Mouse (Mus musculus) CH12.LX (cell line): ENCODE results near the gene Lrrc73.

Experiments used
- CTCF ChIP-seq, 2 experiments: IDR thresholded peaks in 1 of 2; conservative IDR thresholded peaks in 1 of 2; 2 replicates each; pipeline ENCODE4 v1.5.1; 2011 to 2012; ENCODE audit warnings: low read depth in 2 of 2, low read length in 2 of 2, improper control_type of control experiment in 1 of 2, inconsistent platforms in 1 of 2, mild to moderate bottlenecking in 1 of 2, moderate library complexity in 1 of 2
- MAZ ChIP-seq: IDR thresholded peaks from 2 replicates; pipeline ENCODE4 v1.6.1; 2012; ENCODE audit warnings: low read depth, mild to moderate bottlenecking, inconsistent platforms, low read length, improper control_type of control experiment, moderate library complexity
- POLR2A ChIP-seq: IDR thresholded peaks from 2 replicates; pipeline ENCODE4 v1.6.1; 2011; ENCODE audit warnings: low read depth, mild to moderate bottlenecking, improper control_type of control experiment, low read length
- POLR2AphosphoS2 ChIP-seq: IDR thresholded peaks from 2 replicates; pipeline ENCODE4 v1.6.1; 2011; ENCODE audit warnings: low read depth, low read length, improper control_type of control experiment
- SMC3 ChIP-seq: IDR thresholded peaks from 2 replicates; pipeline ENCODE4 v1.6.1; 2011; ENCODE audit warnings: low read depth, low read length, improper control_type of control experiment

GRCm38 (mm10) chr17:46255147-46255546 lies 1.8 kb downstream of the Lrrc73 start:
- TF ChIP-seq CTCF (conservative IDR thresholded peaks at IDR 0.05 in 1 of 2, IDR thresholded peaks at IDR 0.05 in 1 of 2; ENCODE audit: low read depth in 2 of 2, low read length in 2 of 2) = no peak
- TF ChIP-seq POLR2AphosphoS2 = no peak
- no peak for TF ChIP-seq POLR2A
- no peak for TF ChIP-seq MAZ
- TF ChIP-seq SMC3 = no peak
